Mouse (Mus musculus) heart, adult 2 months (tissue): ENCODE results near the gene Add2.

Experiments used
- CTCF ChIP-seq: fragments of 200-600 bp; IDR thresholded peaks from 2 replicates; pipeline ENCODE4 v1.8.1; 2022; ENCODE audit warnings: antibody characterized with exemption, mild to moderate bottlenecking, moderate library complexity
- EP300 ChIP-seq: fragments of 200-500 bp; IDR thresholded peaks from 2 replicates; pipeline ENCODE4 v1.6.1; 2011; ENCODE audit warnings: low read depth, low read length, control low read depth; ENCODE audit not compliant: insufficient read depth
- POLR2A ChIP-seq: fragments of 200-500 bp; IDR thresholded peaks from 2 replicates; pipeline ENCODE4 v1.6.1; 2011; ENCODE audit warnings: mild to moderate bottlenecking, low read depth, low read length, control low read depth; ENCODE audit not compliant: insufficient read depth

- TF ChIP-seq POLR2A, result no peak
- no peak for TF ChIP-seq CTCF
- TF ChIP-seq EP300, result no peak
Observed at GRCm38 (mm10) chr6:86166426-86166825, 137.9 kb downstream of the Add2 start.
